Mouse (Mus musculus): Measurements from ENCODE around the gene Tcf21. TPM values are rescaled to one million over a fixed set of nuclear protein-coding genes. Genes with fewer than 3 reads are reported as not detected.

Tcf21 gene
- polyA plus RNA-seq, 1 experiment from 2014 or later, result not detected

- 14% methylated on average over 1 of the region's 1 CpGs for WGBS (ENCODE audit: missing documents)
- no peaks in the 10 kb centered on the region for H3K36me3 ChIP-seq (ENCODE audit: inconsistent target)
- no peak overlapping the region for H3K27ac ChIP-seq
- no peaks in the 10 kb centered on the region for H3K79me2 ChIP-seq (ENCODE audit: inconsistent target)
- no peak overlapping the region for H3K4me3 ChIP-seq (ENCODE audit: inconsistent target)
These were observed 1.3 kb upstream of the Tcf21 start for GRCm38 (mm10) chr10:22821267-22821666.

- Histone ChIP-seq H3K4me3 (ENCODE audit: inconsistent target) (no peak overlapping the region), H3K27ac (no peak overlapping the region), H3K79me2 (ENCODE audit: inconsistent target) (no peaks in the 10 kb centered on the region), H3K36me3 (ENCODE audit: inconsistent target) (no peaks in the 10 kb centered on the region)
- 44% methylated on average over 2 of the region's 2 CpGs for WGBS (ENCODE audit: missing documents)
These were observed 867 bp upstream of the Tcf21 start for GRCm38 (mm10) chr10:22820841-22821240.

DNA sequence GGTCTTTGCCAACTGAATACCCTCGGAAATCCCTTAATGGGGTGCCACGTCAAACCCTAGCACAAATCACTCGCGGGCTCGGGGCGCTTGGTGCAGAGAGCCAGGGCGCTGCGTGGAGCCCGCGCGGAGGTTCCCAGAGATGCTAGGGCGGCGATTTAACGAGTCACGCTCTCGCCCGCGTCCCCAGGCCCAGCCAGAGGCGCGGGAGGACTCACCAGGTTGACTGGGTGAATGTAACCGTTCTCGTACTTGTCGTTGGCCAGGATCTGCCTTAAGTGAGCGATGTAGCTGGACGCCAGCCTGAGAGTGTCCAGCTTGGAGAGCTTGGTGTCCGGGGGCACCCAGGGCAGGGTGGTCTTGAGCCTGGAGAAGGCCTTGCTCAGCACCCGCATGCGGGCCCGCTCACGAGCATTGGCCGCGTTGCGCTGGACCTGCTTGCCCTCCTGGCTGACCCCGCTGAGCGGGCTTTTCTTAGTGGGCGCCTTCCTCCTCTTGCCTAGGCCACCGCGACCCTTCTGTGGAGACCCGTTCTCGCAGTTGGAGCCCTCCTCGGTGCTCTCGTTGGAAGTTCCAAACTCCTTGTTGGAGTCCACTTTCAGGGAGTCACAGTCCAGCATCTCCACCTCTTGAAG lies 619 bp downstream of the Tcf21 start:
- H3K79me2 ChIP-seq (ENCODE audit: inconsistent target), result no peaks in the 10 kb centered on the region
- no peak overlapping the region for H3K4me3 ChIP-seq (ENCODE audit: inconsistent target)
- WGBS (ENCODE audit: missing documents), result 5% methylated on average over 42 of the region's 42 CpGs
- H3K36me3 ChIP-seq (ENCODE audit: inconsistent target), result no peaks in the 10 kb centered on the region
- H3K27ac ChIP-seq, result no peak overlapping the region

DNA sequence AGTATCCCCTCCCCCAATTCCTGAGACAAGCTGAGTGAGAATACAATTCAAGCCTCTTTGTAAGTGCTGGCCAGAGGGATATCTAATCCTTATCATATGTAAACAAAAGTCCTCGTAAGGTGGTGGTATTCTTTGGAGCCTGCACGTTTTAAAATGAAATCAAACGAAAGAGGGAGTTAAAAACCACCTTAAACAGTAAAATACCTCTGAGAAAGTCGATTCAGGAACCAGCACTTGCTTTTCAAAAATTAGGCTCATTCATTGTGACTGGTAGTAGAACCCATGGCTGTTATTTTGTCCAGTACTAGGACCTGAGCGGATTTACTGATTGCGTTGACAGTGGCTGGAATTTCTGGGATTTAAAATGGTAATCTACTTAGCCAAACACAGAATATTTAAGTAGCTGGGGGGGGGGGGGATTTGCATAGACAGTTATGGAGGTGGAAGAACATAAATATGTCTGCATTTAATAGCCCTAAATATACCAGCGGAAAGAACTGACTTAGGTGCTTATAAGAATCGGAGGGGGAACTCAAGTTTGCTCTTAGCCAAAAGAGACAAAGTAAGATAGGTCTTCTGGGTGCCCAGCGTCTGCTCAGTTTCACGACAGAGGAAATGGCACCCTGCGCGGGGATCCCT lies 1.3 kb downstream of the Tcf21 start:
- H3K4me3 ChIP-seq (ENCODE audit: inconsistent target), result no peak overlapping the region
- H3K27ac ChIP-seq, result no peak overlapping the region
- H3K79me2 ChIP-seq (ENCODE audit: inconsistent target), result no peaks in the 10 kb centered on the region
- no peaks in the 10 kb centered on the region for H3K36me3 ChIP-seq (ENCODE audit: inconsistent target)
- WGBS (ENCODE audit: missing documents), result 9% methylated on average over 12 of the region's 12 CpGs

DNA sequence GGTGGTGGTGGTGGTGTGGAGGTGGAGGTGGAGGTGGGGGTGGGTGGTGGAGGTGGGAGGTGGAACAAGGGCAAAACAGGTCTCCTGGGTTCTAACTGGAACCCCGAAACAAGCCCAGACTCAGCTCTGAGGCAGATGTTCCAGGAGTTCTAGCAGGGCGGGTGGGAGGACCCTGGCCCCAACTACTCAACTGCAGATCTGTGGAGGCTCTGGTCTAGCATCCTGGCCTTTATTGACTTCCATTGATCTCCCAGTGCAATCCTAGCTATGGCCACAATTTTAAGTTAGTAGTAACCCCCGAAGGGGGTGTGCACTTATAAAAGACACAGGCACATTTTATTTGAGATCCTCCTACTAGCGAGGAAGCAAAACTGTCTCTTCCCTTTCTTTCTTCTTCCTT lies 2.0 kb downstream of the Tcf21 start:
- no peak overlapping the region for H3K27ac ChIP-seq
- no peaks in the 10 kb centered on the region for H3K79me2 ChIP-seq (ENCODE audit: inconsistent target)
- H3K36me3 ChIP-seq (ENCODE audit: inconsistent target), result no peaks in the 10 kb centered on the region
- 15% methylated on average over 4 of the region's 4 CpGs for WGBS (ENCODE audit: missing documents)
- H3K4me3 ChIP-seq (ENCODE audit: inconsistent target), result no peak overlapping the region

DNA sequence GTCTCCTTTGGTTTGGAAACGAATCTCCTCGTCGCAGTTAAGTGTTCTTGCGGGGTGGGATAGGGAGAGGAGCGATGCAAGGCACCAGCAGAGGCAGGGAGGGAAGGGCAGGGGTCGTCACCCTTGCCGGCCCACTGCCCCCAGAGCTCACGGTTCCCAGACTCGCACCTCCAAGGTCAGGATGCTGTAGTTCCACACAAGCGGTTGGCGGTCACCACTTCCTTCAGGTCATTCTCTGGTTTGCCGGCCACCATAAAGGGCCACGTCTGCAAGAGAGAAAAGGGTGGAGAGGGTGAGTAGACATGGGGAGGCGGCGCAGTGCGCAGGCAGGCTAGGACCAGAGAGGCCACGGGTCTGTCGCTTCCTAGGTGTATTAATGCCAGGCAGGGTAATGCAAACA lies 2.4 kb downstream of the Tcf21 start:
- WGBS (ENCODE audit: missing documents), result 11% methylated on average over 18 of the region's 18 CpGs
- Histone ChIP-seq H3K4me3 (ENCODE audit: inconsistent target) (no peak overlapping the region), H3K79me2 (ENCODE audit: inconsistent target) (no peaks in the 10 kb centered on the region), H3K27ac (no peak overlapping the region), H3K36me3 (ENCODE audit: inconsistent target) (no peaks in the 10 kb centered on the region)

- WGBS (ENCODE audit: missing documents), result under 1% methylated on average over 27 of the region's 28 CpGs
- Histone ChIP-seq H3K4me3 (ENCODE audit: inconsistent target) (no peak overlapping the region), H3K79me2 (ENCODE audit: inconsistent target) (no peaks in the 10 kb centered on the region), H3K36me3 (ENCODE audit: inconsistent target) (no peaks in the 10 kb centered on the region), H3K27ac (no peak overlapping the region)
These were observed 3.7 kb downstream of the Tcf21 start for GRCm38 (mm10) chr10:22816237-22816762.

- 8% methylated on average over 19 of the region's 19 CpGs for WGBS (ENCODE audit: missing documents)
- H3K27ac ChIP-seq, result no peak overlapping the region
- H3K79me2 ChIP-seq (ENCODE audit: inconsistent target), result no peaks in the 10 kb centered on the region
- H3K36me3 ChIP-seq (ENCODE audit: inconsistent target), result no peaks in the 10 kb centered on the region
- no peak overlapping the region for H3K4me3 ChIP-seq (ENCODE audit: inconsistent target)
These were observed 4.3 kb downstream of the Tcf21 start for GRCm38 (mm10) chr10:22815461-22816236.

DNA sequence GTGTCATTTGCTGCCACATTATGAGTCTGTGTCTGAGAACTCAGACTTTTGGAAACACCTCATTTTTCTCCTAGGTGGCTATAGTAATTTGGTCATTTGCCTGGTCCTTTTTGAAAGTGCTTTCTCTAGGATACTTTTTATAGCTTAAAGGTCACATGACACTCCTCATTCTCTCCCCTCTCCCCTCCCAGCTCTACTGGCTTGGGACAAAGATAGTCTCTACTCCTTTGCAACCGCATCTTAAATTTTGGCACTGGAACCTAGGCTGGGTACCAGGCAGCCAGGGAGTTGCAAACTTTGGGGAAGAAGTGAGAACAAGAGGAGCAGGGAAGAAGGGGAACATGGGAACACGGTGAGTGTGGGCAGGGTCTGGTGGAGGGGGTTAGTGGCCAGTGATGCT lies 5.2 kb downstream of the Tcf21 start:
- Histone ChIP-seq H3K36me3 (ENCODE audit: inconsistent target) (no peaks in the 10 kb centered on the region), H3K27ac (no peak overlapping the region), H3K4me3 (ENCODE audit: inconsistent target) (no peak overlapping the region), H3K79me2 (ENCODE audit: inconsistent target) (no peaks in the 10 kb centered on the region)
- WGBS (ENCODE audit: missing documents), result 40% methylated on average over 1 of the region's 2 CpGs

DNA sequence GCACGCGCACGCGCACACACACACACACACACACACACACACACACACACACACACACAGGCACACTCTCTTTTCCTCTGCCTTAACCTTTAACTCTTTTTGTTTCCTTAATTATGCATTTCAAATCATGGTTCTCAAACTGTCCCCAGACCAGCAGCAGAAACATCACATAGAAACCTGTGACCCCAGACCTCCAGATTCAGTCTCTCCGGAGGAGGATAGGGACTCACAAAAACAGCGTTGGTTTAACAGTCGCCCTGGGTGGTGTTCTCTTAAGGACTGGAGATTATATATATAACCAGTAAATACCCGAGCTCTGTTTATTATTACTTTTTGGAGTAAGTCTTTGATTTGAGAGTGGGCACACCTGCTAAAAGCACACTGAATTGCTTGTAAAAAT lies 5.7 kb downstream of the Tcf21 start:
- no peak overlapping the region for H3K4me3 ChIP-seq (ENCODE audit: inconsistent target)

DNA sequence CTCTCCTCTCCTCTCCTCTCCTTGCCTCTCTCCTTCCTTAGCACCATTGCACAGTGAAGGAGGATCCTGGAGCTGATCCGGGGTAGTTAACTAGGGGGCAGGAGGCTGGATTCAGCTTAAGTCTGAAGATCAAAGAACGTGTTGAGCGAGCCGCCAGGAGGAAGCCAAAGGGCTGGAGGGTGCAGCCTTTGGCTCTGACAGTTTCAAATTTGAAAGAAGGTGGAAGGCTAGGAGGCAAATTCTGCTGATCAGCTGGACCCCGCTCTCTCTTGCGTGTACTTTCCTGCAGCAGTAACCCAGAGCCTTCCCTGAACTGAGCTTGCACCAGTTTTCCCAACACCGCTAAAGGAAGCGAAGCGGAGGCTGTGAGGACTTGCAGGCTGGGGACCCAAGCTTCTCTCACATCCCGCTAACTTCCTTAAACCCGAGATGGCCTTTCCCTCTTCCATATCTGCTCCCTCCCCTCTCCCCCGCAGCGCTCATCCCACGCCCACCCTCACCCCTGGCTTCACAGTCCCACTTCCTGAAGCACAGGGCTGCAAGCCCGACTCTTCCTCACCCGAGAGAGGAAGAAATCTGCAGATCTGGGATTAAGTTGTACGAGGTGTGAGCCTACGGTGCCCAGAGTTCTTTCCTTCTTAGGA lies 6.5 kb downstream of the Tcf21 start:
- Histone ChIP-seq H3K79me2 (ENCODE audit: inconsistent target) (no peaks in the 10 kb centered on the region), H3K36me3 (ENCODE audit: inconsistent target) (no peaks in the 10 kb centered on the region), H3K27ac (no peak overlapping the region), H3K4me3 (ENCODE audit: inconsistent target) (no peak overlapping the region)
- 8% methylated on average over 18 of the region's 18 CpGs for WGBS (ENCODE audit: missing documents)

More for the DNA sequence above, 5.7 kb downstream of the Tcf21 start:
- H3K36me3 ChIP-seq (ENCODE audit: inconsistent target), result no peaks in the 10 kb centered on the region
- H3K27ac ChIP-seq, result no peak overlapping the region
- 4% methylated on average over 4 of the region's 8 CpGs for WGBS (ENCODE audit: missing documents)
- H3K79me2 ChIP-seq (ENCODE audit: inconsistent target), result no peaks in the 10 kb centered on the region

GRCm38 (mm10) chr10:22811921-22812320 lies 8.1 kb downstream of the Tcf21 start:
- no peak overlapping the region for H3K27ac ChIP-seq
- no peaks in the 10 kb centered on the region for H3K36me3 ChIP-seq (ENCODE audit: inconsistent target)
- no peak overlapping the region for H3K4me3 ChIP-seq (ENCODE audit: inconsistent target)
- WGBS (ENCODE audit: missing documents), result 30% methylated on average over 12 of the region's 12 CpGs
- no peaks in the 10 kb centered on the region for H3K79me2 ChIP-seq (ENCODE audit: inconsistent target)

- 26% methylated on average over 3 of the region's 3 CpGs for WGBS (ENCODE audit: missing documents)
These were observed 37.3 kb downstream of the Tcf21 start for GRCm38 (mm10) chr10:22782684-22783083.

GRCm38 (mm10) chr10:22781466-22781865 lies 38.5 kb downstream of the Tcf21 start:
- WGBS (ENCODE audit: missing documents), result 35% methylated on average over 4 of the region's 4 CpGs
- no peaks in the 10 kb centered on the region for H3K79me2 ChIP-seq (ENCODE audit: inconsistent target)
- no peak overlapping the region for H3K27ac ChIP-seq
- no peaks in the 10 kb centered on the region for H3K36me3 ChIP-seq (ENCODE audit: inconsistent target)
- H3K4me3 ChIP-seq (ENCODE audit: inconsistent target), result no peak overlapping the region

More at GRCm38 (mm10) chr10:22782684-22783083, 37.3 kb downstream of the Tcf21 start:
- no peak overlapping the region for H3K4me3 ChIP-seq (ENCODE audit: inconsistent target)
- H3K36me3 ChIP-seq (ENCODE audit: inconsistent target), result no peaks in the 10 kb centered on the region
- no peaks in the 10 kb centered on the region for H3K79me2 ChIP-seq (ENCODE audit: inconsistent target)
- no peak overlapping the region for H3K27ac ChIP-seq

Data from macrophage (primary cell).